Comparison of ENCODE assay signal across 17 mouse cellular contexts in the genomic region with DNA sequence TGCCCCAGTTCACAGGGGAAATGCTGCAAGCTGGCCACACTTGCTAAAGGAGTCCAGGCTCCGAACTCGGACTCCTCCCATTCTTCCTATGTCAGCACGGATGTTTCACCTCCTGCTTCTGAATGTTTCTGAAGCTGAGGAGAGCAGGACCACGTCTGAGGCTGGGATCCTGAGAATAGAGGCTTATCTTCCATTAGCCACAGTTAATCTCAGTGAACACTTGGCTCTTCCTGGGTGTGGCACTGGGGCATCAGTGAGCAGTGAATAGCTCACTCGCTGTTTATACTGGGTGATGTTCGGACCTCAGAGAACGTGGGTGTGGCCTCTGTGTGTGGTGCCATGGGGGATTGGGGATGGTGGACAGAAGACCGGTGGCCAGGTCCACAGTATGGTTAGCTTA. TPM values are rescaled to one million over a fixed set of nuclear protein-coding genes. Genes with fewer than 3 reads are reported as not detected.
"Had no signal": no experiment of that assay in that cellular context is flagged by ENCODE, and none has a peak within 500 bp of the region (broad histone marks: within the 10 kb centered on the region; RNA-seq: fewer than 3 reads in every experiment).

No protein-coding gene starts in this region.

- H3K4me2 ChIP-seq: kidney, embryonic 15.5 days; lung, embryonic 14.5 days; midbrain, embryonic 11.5 days; midbrain, embryonic 15.5 days; neural tube, embryonic 12.5 days had no signal

- H3K27ac ChIP-seq: kidney, embryonic 15.5 days; limb, embryonic 10.5 days; midbrain, embryonic 15.5 days; neural tube, embryonic 12.5 days had no signal

- H3K27me3 ChIP-seq: kidney, embryonic 15.5 days; midbrain, embryonic 15.5 days; neural tube, embryonic 12.5 days had no signal

- H3K9me3 ChIP-seq: kidney, embryonic 15.5 days; limb, embryonic 10.5 days; megakaryocyte, embryonic 14.5 days; midbrain, embryonic 15.5 days; neural tube, embryonic 12.5 days had no signal

- H3K4me3 ChIP-seq: kidney, embryonic 15.5 days; limb, embryonic 10.5 days; megakaryocyte, embryonic 14.5 days; midbrain, embryonic 15.5 days; neural tube, embryonic 12.5 days had no signal

- H3K36me3 ChIP-seq: kidney, embryonic 15.5 days; limb, embryonic 10.5 days; midbrain, embryonic 15.5 days; neural tube, embryonic 12.5 days had no signal

- H3K9ac ChIP-seq: kidney, embryonic 15.5 days; lung, embryonic 14.5 days; midbrain, embryonic 15.5 days; neural tube, embryonic 12.5 days had no signal

- ATAC-seq: midbrain, embryonic 15.5 days had no signal

- H3K4me1 ChIP-seq: kidney, embryonic 15.5 days; midbrain, embryonic 15.5 days; neural tube, embryonic 12.5 days had no signal

- DNase-seq: kidney, adult 2 months; kidney, postnatal 14 days; lung, embryonic 14.5 days; lung, postnatal 10 days; lung, postnatal 4 days; right cerebral cortex, postnatal 4 days; spleen, adult 18-20 months; thymus, adult 18-20 months; thymus, postnatal 14 days had no signal

RNA-seq across cellular contexts. Expression of gene Sohlh1, which starts 40.2 kb away (rescaled TPM):
- polyA plus RNA-seq: kidney, embryonic 15.5 days; large intestine, adult 2 months; limb, embryonic 10.5 days; lung, embryonic 14.5 days; midbrain, embryonic 11.5 days; midbrain, embryonic 15.5 days; neural tube, embryonic 12.5 days; stomach, embryonic 14.5 days had no signal
